Mouse (Mus musculus) megakaryocyte, adult 5-6 weeks (primary cell): Measurements from ENCODE around the gene Xpnpep2. TPM values are rescaled to one million over a fixed set of nuclear protein-coding genes. Genes with fewer than 3 reads are reported as not detected.

ENCODE experiments used
- ATAC-seq: 2 replicates; pipeline ENCODE4 v1.8.0; 2016; ENCODE audit warnings: mild to moderate bottlenecking, inconsistent platforms; ENCODE audit not compliant: poor library complexity, severe bottlenecking
- total RNA-seq, 2 experiments: library from RNA; stranded (forward) in 1 of 2; stranded (reverse) in 1 of 2; fragments of 153-499, 151-499 nt in 1 of 2; fragments of 221-1000, 200-1000 nt in 1 of 2; gene quantifications; 2 replicates each; pipeline versions ENCODE4 v1.2.3 to v1.2.4; 2015 to 2017

Gene Xpnpep2
- total RNA-seq, 2 experiments from 2014 or later = not detected

DNA sequence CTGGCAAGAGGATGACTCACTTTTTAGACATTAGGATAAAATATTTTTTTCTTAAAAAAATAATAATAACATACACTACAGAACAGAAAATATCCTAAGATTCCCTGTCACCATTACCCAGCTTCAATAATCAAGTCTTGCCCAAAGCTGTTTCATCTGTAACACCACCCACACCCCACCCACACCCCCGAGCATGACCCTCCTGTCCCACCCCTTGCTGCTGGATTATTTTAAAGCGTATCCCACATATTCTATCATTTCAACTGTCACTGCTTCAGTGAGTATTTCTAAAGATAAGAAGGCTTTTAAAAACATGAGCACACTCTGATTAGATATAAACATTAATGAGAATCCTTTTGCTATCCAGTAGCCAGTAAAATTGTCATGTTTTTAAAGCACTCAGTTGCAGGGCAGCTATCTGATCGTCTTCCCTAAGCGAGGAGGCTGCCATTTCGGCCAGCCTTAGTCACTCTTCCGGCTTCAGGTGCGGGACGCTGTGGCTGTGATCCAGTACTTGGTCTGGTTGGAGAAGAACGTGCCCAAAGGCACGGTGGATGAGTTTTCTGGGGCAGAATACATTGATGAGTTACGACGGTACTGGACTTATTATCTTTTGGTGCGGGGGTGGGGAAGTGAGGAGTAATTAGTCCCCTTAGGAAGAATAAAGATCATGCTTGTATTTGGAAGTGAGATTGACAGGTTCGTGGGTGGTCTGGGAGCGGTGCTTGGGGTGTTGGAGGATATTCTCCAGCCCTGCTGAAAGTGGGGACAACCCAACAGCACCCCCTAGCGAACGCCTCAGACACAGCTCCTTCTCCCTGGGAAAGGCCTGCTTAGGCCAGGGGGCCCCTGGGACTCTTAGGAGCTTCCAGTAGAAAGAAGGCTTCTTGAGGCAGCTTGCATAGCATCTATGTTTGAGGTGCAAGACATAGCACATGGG, 15.9 kb downstream of the Xpnpep2 start:
- ATAC-seq = peak; percentile 65

GRCm38 (mm10) chrX:48126903-48127476, 18.5 kb downstream of the Xpnpep2 start:
- no peak for ATAC-seq

- ATAC-seq = peak; percentile 93
Observed at GRCm38 (mm10) chrX:48127502-48128218, 19.1 kb downstream of the Xpnpep2 start.

- ATAC-seq = 0 out of 2 replicates have a peak, but pooled peaks have one; percentile 9
Observed at GRCm38 (mm10) chrX:48129167-48129566, 20.6 kb downstream of the Xpnpep2 start.

- no peak for ATAC-seq
Observed at GRCm38 (mm10) chrX:48136935-48137334, 28.4 kb downstream of the Xpnpep2 start.

DNA sequence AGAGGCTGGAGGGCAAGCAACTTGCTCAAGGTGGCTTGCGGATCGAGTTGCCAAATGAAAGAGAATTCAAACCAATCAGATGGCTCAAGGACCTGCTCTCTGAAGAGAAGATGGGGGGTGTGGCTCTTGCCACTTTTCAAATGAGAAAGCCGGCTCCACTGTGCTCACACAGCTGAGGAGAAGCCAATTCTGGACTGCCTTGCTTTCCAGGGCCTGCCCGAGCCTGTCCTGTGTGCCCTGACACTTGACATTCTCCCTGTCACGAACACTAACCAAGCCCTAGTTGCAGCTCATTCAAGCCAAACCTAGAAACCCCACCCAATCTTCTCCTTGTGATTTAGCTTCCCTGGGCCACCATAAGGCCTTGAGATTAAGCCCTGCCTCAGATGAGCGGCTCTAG, 29.5 kb downstream of the Xpnpep2 start:
- ATAC-seq = no peak

- peak; percentile 39 for ATAC-seq
Observed at GRCm38 (mm10) chrX:48138539-48139275, 30.2 kb downstream of the Xpnpep2 start.

DNA sequence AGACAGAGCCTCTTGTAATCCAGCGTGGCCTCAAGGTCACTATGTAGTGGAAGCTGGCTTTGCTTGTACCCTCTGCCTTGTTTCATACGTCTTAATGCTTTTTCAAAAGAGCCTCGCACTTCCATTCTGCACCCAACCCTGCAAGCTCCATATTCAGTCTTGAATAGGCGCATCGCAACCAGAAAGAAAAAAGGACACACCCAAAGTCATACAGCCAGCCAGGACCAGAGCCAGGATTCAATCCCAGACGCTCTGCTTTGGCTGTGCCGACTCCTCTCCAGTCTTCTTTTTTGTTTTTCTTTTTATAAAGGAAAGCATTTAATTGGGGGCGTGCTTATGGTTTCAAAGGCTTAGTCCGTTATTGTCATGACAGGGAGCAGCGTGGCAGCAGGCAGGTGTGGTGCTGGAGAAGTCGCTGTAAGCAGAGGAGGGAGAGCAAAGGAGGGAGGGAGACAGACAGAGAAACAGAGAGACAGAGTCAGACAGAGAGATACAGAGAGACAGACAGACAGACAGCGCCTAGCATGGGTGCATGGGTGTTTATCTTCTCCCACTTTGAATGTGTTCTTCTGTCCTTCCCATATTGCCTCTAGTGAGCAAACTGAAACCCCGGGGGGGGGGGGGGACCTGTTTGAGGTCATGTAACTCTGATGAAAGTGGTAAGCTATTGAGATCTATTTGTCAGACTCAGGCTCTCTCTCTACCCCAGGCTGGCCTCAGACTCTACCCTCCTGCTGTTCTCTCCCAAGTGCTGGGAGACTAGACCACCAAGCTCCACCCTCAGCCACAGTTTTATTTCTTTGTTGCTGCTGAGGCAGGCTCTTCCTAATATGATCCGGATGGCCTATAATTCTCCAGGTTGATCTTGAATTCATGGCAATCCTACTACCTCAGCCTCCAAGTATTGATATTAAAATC, 31.1 kb downstream of the Xpnpep2 start:
- ATAC-seq = no peak

DNA sequence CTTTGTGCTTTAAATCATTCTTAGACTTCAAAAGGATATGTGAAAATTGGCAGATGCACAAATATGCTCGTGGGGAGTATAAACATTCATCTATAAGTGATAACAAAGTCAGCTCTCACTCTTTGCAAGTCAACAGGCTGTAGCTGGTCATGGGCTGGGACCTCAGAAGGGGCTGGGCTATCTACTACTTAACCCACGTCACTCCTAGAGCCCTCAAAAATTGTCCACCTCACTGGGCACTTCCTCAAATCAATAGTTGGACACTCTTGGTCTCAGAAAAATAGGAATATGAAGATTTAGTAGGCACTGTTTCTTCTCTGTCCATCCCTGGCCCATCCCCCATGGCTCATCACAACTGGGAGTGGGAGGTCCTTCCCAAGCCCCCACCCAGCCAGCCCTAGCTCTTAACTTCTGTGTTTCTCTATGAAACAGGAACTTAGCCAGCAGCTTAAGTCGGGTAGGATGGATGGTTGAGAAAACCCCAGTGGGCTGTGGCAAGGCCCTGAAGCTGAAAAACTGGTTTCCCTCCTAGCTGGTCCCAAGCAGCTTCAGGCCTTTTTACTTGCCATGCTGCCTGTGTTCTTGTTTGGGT, 31.9 kb downstream of the Xpnpep2 start:
- ATAC-seq = peak; percentile 69

- no peak for ATAC-seq
Observed at GRCm38 (mm10) chrX:48141481-48141880, 33.0 kb downstream of the Xpnpep2 start.

DNA sequence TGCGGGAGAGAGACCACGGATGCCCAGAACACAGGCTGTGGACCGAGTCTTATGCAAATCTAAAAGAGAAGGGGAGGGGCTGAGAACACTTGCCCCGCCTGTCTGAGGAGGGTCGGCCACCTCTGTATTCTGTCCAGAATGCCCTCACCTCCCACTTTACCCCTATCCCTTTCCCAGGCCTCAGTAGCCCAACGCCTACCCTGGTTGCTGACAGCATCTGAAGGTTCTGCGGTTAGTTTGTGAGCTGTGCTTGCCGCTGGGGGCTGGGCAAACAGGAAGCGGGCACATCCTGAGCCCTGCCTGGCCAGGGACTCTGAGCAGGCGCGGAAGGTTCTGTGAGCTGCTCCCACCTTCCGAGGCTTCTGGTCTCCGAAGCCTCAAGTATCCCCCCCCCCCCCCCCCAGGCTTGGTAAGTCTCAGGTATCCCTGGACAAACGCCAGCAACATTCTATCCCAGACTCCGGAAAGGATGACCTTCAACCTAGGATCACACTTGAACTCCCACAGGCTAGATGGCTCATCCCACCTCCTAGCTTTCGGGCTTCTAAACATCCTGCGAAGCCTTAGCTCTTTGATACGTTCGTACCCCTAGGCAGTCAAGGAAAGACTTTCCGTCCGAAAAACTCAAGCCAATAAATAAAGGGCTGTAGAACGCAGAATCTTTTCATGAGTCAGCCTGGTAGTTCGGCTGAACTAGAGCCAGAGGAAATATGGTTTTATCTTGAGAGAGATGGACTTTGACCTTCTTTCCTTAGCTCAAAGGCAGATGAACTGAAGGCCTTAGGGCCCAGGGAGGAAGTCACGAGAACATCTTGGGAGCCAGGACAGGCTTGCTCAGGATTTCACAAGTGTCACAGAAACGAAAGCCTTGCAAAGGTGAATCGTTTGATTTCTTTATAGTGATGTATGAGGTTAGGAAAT, 35.1 kb downstream of the Xpnpep2 start:
- ATAC-seq = peak; percentile 58

DNA sequence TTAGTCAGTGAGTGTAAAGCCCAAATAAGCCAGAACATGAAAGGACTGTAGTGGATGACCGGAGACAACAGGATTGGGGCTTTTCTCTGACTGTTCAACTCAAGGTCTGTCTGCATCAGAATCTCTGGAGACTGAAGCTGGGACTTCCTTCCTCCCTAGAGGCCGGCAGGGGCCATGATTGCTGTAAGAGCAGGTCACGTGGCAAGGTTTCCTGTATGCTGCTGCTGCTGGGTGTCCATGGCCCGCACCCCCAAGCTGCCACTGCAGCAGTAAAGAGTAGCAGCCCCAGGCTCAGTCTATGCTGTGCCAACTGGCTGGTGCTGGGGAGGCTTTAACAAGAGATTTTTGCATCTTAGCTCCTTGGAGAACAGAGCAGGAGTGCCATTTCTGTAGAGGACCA, 37.7 kb downstream of the Xpnpep2 start, which contains the start of gene Sash3:
Sash3 (plus strand) TSS at position 175 of the 400 bp plus-strand sequence.
- ATAC-seq = peak; percentile 81

- ATAC-seq = no peak
Observed at GRCm38 (mm10) chrX:48147226-48147625, 38.7 kb downstream of the Xpnpep2 start.

GRCm38 (mm10) chrX:48147741-48148186, 39.2 kb downstream of the Xpnpep2 start:
- ATAC-seq = peak; percentile 38

DNA sequence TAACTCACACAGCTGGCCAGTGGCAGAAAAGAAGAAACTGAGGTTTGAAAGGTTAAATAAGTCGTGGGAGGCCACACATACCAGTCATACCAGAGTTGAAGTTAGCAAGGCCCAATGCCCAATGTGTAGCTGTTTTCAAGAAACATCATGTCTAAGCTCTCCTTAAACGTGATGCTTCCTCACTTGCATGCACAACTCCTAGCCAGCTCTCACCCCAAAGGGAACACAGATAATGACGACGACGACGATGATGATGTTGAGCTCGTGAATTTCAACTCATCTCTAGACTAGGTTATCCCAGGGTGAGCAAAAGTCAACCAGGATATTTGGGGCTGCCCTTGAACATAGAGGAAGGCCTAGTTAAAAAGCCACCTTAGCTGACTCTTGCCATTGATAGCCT, 43.6 kb downstream of the Xpnpep2 start:
- ATAC-seq = no peak

GRCm38 (mm10) chrX:48153414-48153813, 44.9 kb downstream of the Xpnpep2 start:
- ATAC-seq = peak; percentile 80

DNA sequence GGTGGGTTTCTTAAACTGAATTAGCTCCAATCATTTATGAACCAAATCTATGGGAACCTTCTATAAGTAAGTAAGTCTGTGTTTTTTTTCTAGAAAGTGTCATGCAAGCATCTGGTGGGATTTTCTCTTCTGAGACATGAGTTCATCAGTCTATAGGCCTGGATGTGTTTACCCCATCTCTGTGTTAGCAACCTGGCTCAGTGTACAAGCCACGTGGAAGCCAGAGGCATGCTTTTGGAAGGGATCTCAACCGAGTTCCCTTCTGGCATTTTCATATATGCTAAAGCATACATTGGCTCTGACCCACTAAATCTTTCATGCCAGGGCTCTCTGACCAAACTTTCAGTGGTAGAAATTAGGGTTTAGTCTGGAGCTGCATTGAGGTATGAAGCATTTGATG, 45.4 kb downstream of the Xpnpep2 start:
- no peak for ATAC-seq

- no peak for ATAC-seq
Observed at GRCm38 (mm10) chrX:48155489-48155888, 47.0 kb downstream of the Xpnpep2 start.
